Mouse (Mus musculus) testis, adult 2 months (tissue): Measurements from ENCODE around the gene Specc1.

Experiments used
- CTCF ChIP-seq: fragments of 200-500 bp; IDR thresholded peaks from 2 replicates; pipeline ENCODE4 v1.5.1; 2012; ENCODE audit warnings: low read depth, mild to moderate bottlenecking, inconsistent platforms, low read length, moderate library complexity; ENCODE audit not compliant: control insufficient read depth, insufficient read depth, insufficient replicate concordance
- POLR2A ChIP-seq: fragments of 200-500 bp; IDR thresholded peaks from 2 replicates; pipeline ENCODE4 v1.6.1; 2012; ENCODE audit warnings: low read depth, mild to moderate bottlenecking, inconsistent platforms, low read length, moderate library complexity; ENCODE audit not compliant: control insufficient read depth

DNA sequence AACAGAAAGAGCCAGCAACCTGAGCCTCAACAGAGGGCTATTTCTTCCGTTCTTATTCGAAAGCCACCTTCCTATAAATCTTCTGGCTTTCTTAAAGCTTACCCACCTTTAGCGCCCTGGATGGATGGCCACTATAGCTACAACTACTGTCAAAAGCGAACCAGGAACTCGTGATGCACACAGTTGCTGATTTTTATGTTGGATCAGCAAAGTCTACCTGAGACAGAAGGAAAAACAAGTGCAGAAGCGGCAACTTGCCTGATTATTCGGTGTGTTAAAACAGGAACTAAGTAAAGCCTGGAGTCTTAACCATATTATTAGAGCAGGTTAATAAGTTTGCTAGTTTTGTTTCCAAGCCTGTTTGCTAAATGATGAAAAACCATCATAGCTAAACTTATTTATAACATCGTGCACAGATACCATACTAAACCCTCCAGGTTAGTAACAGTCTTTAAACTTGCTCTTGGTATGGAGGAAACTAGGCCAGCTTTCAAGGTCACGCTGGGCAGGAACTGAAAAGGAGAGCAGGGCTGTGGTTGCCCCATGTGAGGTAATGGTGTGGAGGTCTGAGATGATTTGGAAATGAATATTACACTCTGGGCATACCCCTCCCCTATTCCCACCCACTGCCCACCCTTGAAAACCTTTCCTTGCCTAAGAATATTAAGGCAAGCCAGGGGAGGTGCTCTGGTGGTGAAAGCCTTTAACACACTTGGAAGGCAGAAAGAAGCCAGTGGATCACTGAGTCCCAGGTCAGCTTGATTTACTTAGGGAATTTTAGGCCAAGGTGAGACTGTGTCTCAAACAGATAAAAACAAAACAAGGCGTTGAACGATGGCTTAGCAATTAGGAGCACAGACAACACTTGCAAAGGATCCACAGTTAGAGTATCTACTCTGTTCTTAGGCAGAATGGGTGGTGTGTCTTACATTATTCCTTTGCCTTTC lies 25.6 kb upstream of the Specc1 start:
- TF ChIP-seq CTCF (no peak), POLR2A (no peak)
